Mouse (Mus musculus) kidney, adult 2 months (tissue): ENCODE measurements at regions not wholly inside any gene's neighbourhood (a gene's known extent, or its start where the extent isn't known, plus 50 kb on each side); places are given as distances from the start of the nearest gene placed in this dataset.

Experiments used
- CTCF ChIP-seq: fragments of 200-500 bp; conservative IDR thresholded peaks from 2 replicates; pipeline ENCODE4 v1.5.1; 2011; ENCODE audit warnings: low read depth, mild to moderate bottlenecking, control low read depth, low read length, moderate library complexity, mixed read lengths; ENCODE audit not compliant: insufficient read depth, insufficient read length
- POLR2A ChIP-seq: fragments of 200-500 bp; IDR thresholded peaks from one replicate; pipeline ENCODE4 v1.6.1; 2011; ENCODE audit warnings: low read depth, low read length, control low read depth

DNA sequence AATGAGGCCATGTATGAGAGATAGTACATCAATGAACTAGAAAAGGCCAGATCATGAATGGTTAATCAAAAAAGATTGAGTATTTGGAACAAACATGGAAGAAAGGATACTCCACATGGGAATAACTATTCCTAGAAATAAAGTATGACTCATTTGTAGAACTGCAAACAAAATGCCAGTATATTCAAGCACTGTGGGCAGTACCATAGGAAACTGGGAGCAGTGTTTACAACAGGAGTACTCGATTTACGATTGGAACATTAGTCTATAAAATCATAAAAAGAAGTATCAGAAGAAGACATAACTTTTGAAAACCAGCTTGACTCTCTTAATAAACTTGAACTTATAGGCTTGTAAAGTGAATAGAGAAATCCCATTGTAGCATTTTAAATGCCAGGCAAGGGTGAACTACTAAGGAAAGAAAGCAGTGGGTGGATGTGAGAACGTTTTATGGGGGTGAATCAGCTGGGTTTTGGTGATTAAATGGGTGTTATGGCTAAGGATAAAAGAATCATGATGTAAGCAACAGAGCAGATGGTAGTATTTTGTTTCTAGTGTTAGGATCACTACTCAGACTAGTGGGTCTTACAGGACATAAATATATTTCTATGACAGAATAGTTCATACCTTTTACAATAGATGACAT, 347.6 kb downstream of the Slc6a15 start:
- no peak for TF ChIP-seq CTCF
- TF ChIP-seq POLR2A, result no peak
